Mouse (Mus musculus): ENCODE measurements at regions not wholly inside any gene's neighbourhood (a gene's known extent, or its start where the extent isn't known, plus 50 kb on each side); places are given as distances from the start of the nearest gene placed in this dataset.

- WGBS: 74% methylated on average over 16 of the region's 16 CpGs
These were observed 277.0 kb upstream of the Mtpn start for GRCm38 (mm10) chr6:35816657-35817056.

GRCm38 (mm10) chr6:35814476-35814875, 274.8 kb upstream of the Mtpn start:
- 76% methylated on average over 5 of the region's 5 CpGs for WGBS
- Histone ChIP-seq H3K4me1 (ENCODE audit: insufficient read depth, low read length) (no peaks in the 10 kb centered on the region), H3K27me3 (ENCODE audit: insufficient read depth, low read length) (no peaks in the 10 kb centered on the region), H3K9ac (replicated peaks; ENCODE audit: low read length) (no peak overlapping the region), H3K27ac (ENCODE audit: low read length) (no peak overlapping the region), H3K4me3 (ENCODE audit: low read length) (no peak overlapping the region), H3K4me2 (replicated peaks; ENCODE audit: low read depth, low read length) (no peak overlapping the region), H3K9me3 (ENCODE audit: low read length) (no peaks in the 10 kb centered on the region), H3K36me3 (ENCODE audit: insufficient read depth, low read length) (no peaks in the 10 kb centered on the region)
- ATAC-seq (ENCODE audit: low FRiP score, low TSS enrichment): no peak

More at GRCm38 (mm10) chr6:35816657-35817056, 277.0 kb upstream of the Mtpn start:
- Histone ChIP-seq H3K27ac (ENCODE audit: low read length) (no peak overlapping the region), H3K4me3 (ENCODE audit: low read length) (no peak overlapping the region), H3K4me2 (replicated peaks; ENCODE audit: low read depth, low read length) (no peak overlapping the region), H3K9ac (replicated peaks; ENCODE audit: low read length) (no peak overlapping the region), H3K4me1 (ENCODE audit: insufficient read depth, low read length) (no peaks in the 10 kb centered on the region), H3K36me3 (ENCODE audit: insufficient read depth, low read length) (no peaks in the 10 kb centered on the region), H3K9me3 (ENCODE audit: low read length) (no peaks in the 10 kb centered on the region), H3K27me3 (ENCODE audit: insufficient read depth, low read length) (no peaks in the 10 kb centered on the region)
- ATAC-seq (ENCODE audit: low FRiP score, low TSS enrichment): no peak

GRCm38 (mm10) chr6:35805738-35806137, 266.1 kb upstream of the Mtpn start:
- ATAC-seq (ENCODE audit: low FRiP score, low TSS enrichment): no peak
- Histone ChIP-seq H3K27me3 (ENCODE audit: insufficient read depth, low read length) (no peaks in the 10 kb centered on the region), H3K4me3 (ENCODE audit: low read length) (no peak overlapping the region), H3K4me2 (replicated peaks; ENCODE audit: low read depth, low read length) (no peak overlapping the region), H3K9ac (replicated peaks; ENCODE audit: low read length) (no peak overlapping the region), H3K36me3 (ENCODE audit: insufficient read depth, low read length) (no peaks in the 10 kb centered on the region), H3K27ac (ENCODE audit: low read length) (no peak overlapping the region), H3K4me1 (ENCODE audit: insufficient read depth, low read length) (no peaks in the 10 kb centered on the region), H3K9me3 (ENCODE audit: low read length) (no peaks in the 10 kb centered on the region)
- 86% methylated on average over 2 of the region's 2 CpGs for WGBS

- WGBS: 59% methylated on average over 3 of the region's 3 CpGs
- H3K4me2 ChIP-seq (replicated peaks; ENCODE audit: low read depth, low read length): no peak overlapping the region
- no peaks in the 10 kb centered on the region for H3K27me3 ChIP-seq (ENCODE audit: insufficient read depth, low read length)
- H3K36me3 ChIP-seq (ENCODE audit: insufficient read depth, low read length): no peaks in the 10 kb centered on the region
- no peaks in the 10 kb centered on the region for H3K4me1 ChIP-seq (ENCODE audit: insufficient read depth, low read length)
- H3K9ac ChIP-seq (replicated peaks; ENCODE audit: low read length): no peak overlapping the region
- H3K9me3 ChIP-seq (ENCODE audit: low read length): no peaks in the 10 kb centered on the region
- H3K27ac ChIP-seq (ENCODE audit: low read length): no peak overlapping the region
- no peak overlapping the region for H3K4me3 ChIP-seq (ENCODE audit: low read length)
- ATAC-seq (ENCODE audit: low FRiP score, low TSS enrichment): no peak
These were observed 264.4 kb upstream of the Mtpn start for GRCm38 (mm10) chr6:35804041-35804440.

GRCm38 (mm10) chr6:35779706-35780105, 240.0 kb upstream of the Mtpn start:
- Histone ChIP-seq H3K4me1 (ENCODE audit: insufficient read depth, low read length) (no peaks in the 10 kb centered on the region), H3K4me3 (ENCODE audit: low read length) (no peak overlapping the region), H3K4me2 (replicated peaks; ENCODE audit: low read depth, low read length) (no peak overlapping the region), H3K9me3 (ENCODE audit: low read length) (no peaks in the 10 kb centered on the region), H3K9ac (replicated peaks; ENCODE audit: low read length) (no peak overlapping the region), H3K36me3 (ENCODE audit: insufficient read depth, low read length) (no peaks in the 10 kb centered on the region), H3K27me3 (ENCODE audit: insufficient read depth, low read length) (no peaks in the 10 kb centered on the region), H3K27ac (ENCODE audit: low read length) (no peak overlapping the region)
- no peak for ATAC-seq (ENCODE audit: low FRiP score, low TSS enrichment)
- WGBS: 83% methylated on average over 1 of the region's 1 CpGs

- no peak for ATAC-seq (ENCODE audit: low FRiP score, low TSS enrichment)
- no peak overlapping the region for H3K4me3 ChIP-seq (ENCODE audit: low read length)
- no peaks in the 10 kb centered on the region for H3K4me1 ChIP-seq (ENCODE audit: insufficient read depth, low read length)
- H3K4me2 ChIP-seq (replicated peaks; ENCODE audit: low read depth, low read length): no peak overlapping the region
- no peak overlapping the region for H3K27ac ChIP-seq (ENCODE audit: low read length)
- no peak overlapping the region for H3K9ac ChIP-seq (replicated peaks; ENCODE audit: low read length)
- no peaks in the 10 kb centered on the region for H3K9me3 ChIP-seq (ENCODE audit: low read length)
- no peaks in the 10 kb centered on the region for H3K27me3 ChIP-seq (ENCODE audit: insufficient read depth, low read length)
- 87% methylated on average over 3 of the region's 3 CpGs for WGBS
- no peaks in the 10 kb centered on the region for H3K36me3 ChIP-seq (ENCODE audit: insufficient read depth, low read length)
These were observed 231.2 kb upstream of the Mtpn start for GRCm38 (mm10) chr6:35770907-35771306.

- WGBS: 73% methylated on average over 3 of the region's 3 CpGs
- Histone ChIP-seq H3K9me3 (ENCODE audit: low read length) (peaks cover 6% of the 10 kb centered on the region; the same call in 1 of the 2 replicates), H3K4me1 (ENCODE audit: insufficient read depth, low read length) (no peaks in the 10 kb centered on the region), H3K27me3 (ENCODE audit: insufficient read depth, low read length) (no peaks in the 10 kb centered on the region), H3K36me3 (ENCODE audit: insufficient read depth, low read length) (no peaks in the 10 kb centered on the region), H3K9ac (replicated peaks; ENCODE audit: low read length) (no peak overlapping the region), H3K27ac (ENCODE audit: low read length) (no peak overlapping the region), H3K4me3 (ENCODE audit: low read length) (no peak overlapping the region), H3K4me2 (replicated peaks; ENCODE audit: low read depth, low read length) (no peak overlapping the region)
- ATAC-seq (ENCODE audit: low FRiP score, low TSS enrichment): no peak
These were observed 220.0 kb upstream of the Mtpn start for GRCm38 (mm10) chr6:35759606-35760246.

GRCm38 (mm10) chr6:35746034-35746433, 206.3 kb upstream of the Mtpn start:
- Histone ChIP-seq H3K27me3 (ENCODE audit: insufficient read depth, low read length) (no peaks in the 10 kb centered on the region), H3K4me2 (replicated peaks; ENCODE audit: low read depth, low read length) (no peak overlapping the region), H3K9ac (replicated peaks; ENCODE audit: low read length) (no peak overlapping the region), H3K9me3 (ENCODE audit: low read length) (no peaks in the 10 kb centered on the region), H3K36me3 (ENCODE audit: insufficient read depth, low read length) (no peaks in the 10 kb centered on the region), H3K4me1 (ENCODE audit: insufficient read depth, low read length) (no peaks in the 10 kb centered on the region), H3K27ac (ENCODE audit: low read length) (no peak overlapping the region), H3K4me3 (ENCODE audit: low read length) (no peak overlapping the region)
- no peak for ATAC-seq (ENCODE audit: low FRiP score, low TSS enrichment)
- 30% methylated on average over 1 of the region's 1 CpGs for WGBS

- Histone ChIP-seq H3K4me3 (ENCODE audit: low read length) (no peak overlapping the region), H3K27ac (ENCODE audit: low read length) (no peak overlapping the region), H3K9me3 (ENCODE audit: low read length) (no peaks in the 10 kb centered on the region), H3K4me2 (replicated peaks; ENCODE audit: low read depth, low read length) (no peak overlapping the region), H3K4me1 (ENCODE audit: insufficient read depth, low read length) (no peaks in the 10 kb centered on the region), H3K36me3 (ENCODE audit: insufficient read depth, low read length) (no peaks in the 10 kb centered on the region), H3K9ac (replicated peaks; ENCODE audit: low read length) (no peak overlapping the region), H3K27me3 (ENCODE audit: insufficient read depth, low read length) (no peaks in the 10 kb centered on the region)
- 76% methylated on average over 3 of the region's 3 CpGs for WGBS
- ATAC-seq (ENCODE audit: low FRiP score, low TSS enrichment): no peak
These were observed 165.9 kb upstream of the Mtpn start for GRCm38 (mm10) chr6:35705587-35705986.

GRCm38 (mm10) chr6:35667062-35667461, 127.4 kb upstream of the Mtpn start:
- no peak overlapping the region for H3K4me2 ChIP-seq (replicated peaks; ENCODE audit: low read depth, low read length)
- no peak overlapping the region for H3K27ac ChIP-seq (ENCODE audit: low read length)
- H3K27me3 ChIP-seq (ENCODE audit: insufficient read depth, low read length): no peaks in the 10 kb centered on the region
- H3K4me3 ChIP-seq (ENCODE audit: low read length): no peak overlapping the region
- no peak for ATAC-seq (ENCODE audit: low FRiP score, low TSS enrichment)
- WGBS: 84% methylated on average over 2 of the region's 2 CpGs
- no peaks in the 10 kb centered on the region for H3K36me3 ChIP-seq (ENCODE audit: insufficient read depth, low read length)
- H3K4me1 ChIP-seq (ENCODE audit: insufficient read depth, low read length): no peaks in the 10 kb centered on the region
- no peaks in the 10 kb centered on the region for H3K9me3 ChIP-seq (ENCODE audit: low read length)
- no peak overlapping the region for H3K9ac ChIP-seq (replicated peaks; ENCODE audit: low read length)

Data from kidney, embryonic 16.5 days (tissue).